Mouse (Mus musculus) testis, adult 2 months (tissue): ENCODE results near the gene Dab2.

Experiments used
- CTCF ChIP-seq: fragments of 200-500 bp; IDR thresholded peaks from 2 replicates; pipeline ENCODE4 v1.5.1; 2012; ENCODE audit warnings: low read depth, mild to moderate bottlenecking, inconsistent platforms, low read length, moderate library complexity; ENCODE audit not compliant: control insufficient read depth, insufficient read depth, insufficient replicate concordance
- POLR2A ChIP-seq: fragments of 200-500 bp; IDR thresholded peaks from 2 replicates; pipeline ENCODE4 v1.6.1; 2012; ENCODE audit warnings: low read depth, mild to moderate bottlenecking, inconsistent platforms, low read length, moderate library complexity; ENCODE audit not compliant: control insufficient read depth

GRCm38 (mm10) chr15:6303822-6304221 lies 4.2 kb downstream of the Dab2 start:
- no peak for TF ChIP-seq POLR2A
- no peak for TF ChIP-seq CTCF
